Mouse (Mus musculus) embryonic facial prominence, embryonic 15.5 days (tissue): ENCODE data around the gene Yod1. TPM values are rescaled to one million over a fixed set of nuclear protein-coding genes. Genes with fewer than 3 reads are reported as not detected.

Experiments used
- ATAC-seq: fragments of 200-750 bp; cut with Nextera tagmentation; 2 replicates; pipeline ENCODE4 v1.8.0; 2017; ENCODE audit warnings: low read depth, moderate TSS enrichment; ENCODE audit not compliant: insufficient number of reproducible peaks, low FRiP score, low TSS enrichment
- H3K27ac ChIP-seq: fragments of 300-500 bp; sonication (generic); replicated peaks from 2 replicates; pipeline ENCODE4 v1.5.1; 2015; ENCODE audit warnings: mild to moderate bottlenecking, inconsistent platforms
- H3K27me3 ChIP-seq: fragments of 300-500 bp; sonication (generic); 2 replicates; pipeline ENCODE4 v1.6.1; 2015; ENCODE audit warnings: inconsistent platforms
- H3K36me3 ChIP-seq: fragments of 300-500 bp; sonication (generic); 2 replicates; pipeline ENCODE4 v1.6.1; 2015; ENCODE audit warnings: mild to moderate bottlenecking, inconsistent platforms
- H3K4me1 ChIP-seq: fragments of 300-500 bp; sonication (generic); 2 replicates; pipeline ENCODE4 v1.6.1; 2015; ENCODE audit warnings: inconsistent platforms
- H3K4me2 ChIP-seq: fragments of 300-500 bp; sonication (generic); replicated peaks from 2 replicates; pipeline ENCODE4 v1.6.1; 2015; ENCODE audit warnings: mild to moderate bottlenecking, inconsistent platforms
- H3K4me3 ChIP-seq: fragments of 300-500 bp; sonication (generic); replicated peaks from 2 replicates; pipeline ENCODE4 v1.5.1; 2015; ENCODE audit warnings: mild to moderate bottlenecking, inconsistent platforms
- H3K9ac ChIP-seq: fragments of 300-500 bp; sonication (generic); 2 replicates; pipeline ENCODE4 v1.6.1; 2015; ENCODE audit warnings: inconsistent platforms
- H3K9me3 ChIP-seq: fragments of 300-500 bp; sonication (generic); replicated peaks from 2 replicates; pipeline ENCODE4 v1.6.1; 2016; ENCODE audit warnings: inconsistent platforms
- WGBS: fragments of 180-500 bp; shearing (Covaris S2); methylation state at CpG from one replicate; pipeline ENCODE4 v1.1.7; 2015; 5-methylcytosine and 5-hydroxymethylcytosine counted together
- polyA plus RNA-seq: library from polyadenylated mRNA; unstranded; fragments of >200 nt; fragmentation: Nextera tagmentation; extraction: Ambion mirVana; gene quantifications from 2 replicates; pipeline ENCODE4 v1.2.1, GENCODE M21; 2015

Yod1 gene
- polyA plus RNA-seq, 1 experiment from 2014 or later = 14.9 TPM

- H3K27ac ChIP-seq = peak overlapping the region; percentile 66
- WGBS = 63% methylated on average over 3 of the region's 3 CpGs
- ATAC-seq = no peak
Measured at GRCm38 (mm10) chr1:130770981-130771494, 53.9 kb downstream of the Yod1 start.

More at GRCm38 (mm10) chr1:130770981-130771494, 53.9 kb downstream of the Yod1 start:
- no peak overlapping the region for H3K4me2 ChIP-seq
- no peaks in the 10 kb centered on the region for H3K9me3 ChIP-seq
- H3K27me3 ChIP-seq = no peaks in the 10 kb centered on the region
- H3K9ac ChIP-seq = no peak overlapping the region
- H3K36me3 ChIP-seq = no peaks in the 10 kb centered on the region
- H3K4me3 ChIP-seq = no peak overlapping the region
- no peaks in the 10 kb centered on the region; the same call in 1 of the 2 replicates for H3K4me1 ChIP-seq

Other genes with a start within 250 kb of the Yod1 start
- gene Zp3r, start 87.7 kb upstream of the Yod1 start, polyA plus RNA-seq = not detected in 2 replicates
- gene C4bp, start 55.7 kb upstream of the Yod1 start, polyA plus RNA-seq = not detected in 2 replicates
- not detected in 2 replicates for gene Gm29427, start 1.5 kb upstream of the Yod1 start, polyA plus RNA-seq
- gene Pfkfb2, start 11.9 kb downstream of the Yod1 start, polyA plus RNA-seq = 9.2 and 10.1 TPM in 2 replicates
- 12.7 and 14.3 TPM in 2 replicates for gene AA986860, start 14.6 kb downstream of the Yod1 start, polyA plus RNA-seq
- 0.62 and 0.67 TPM in 2 replicates for gene Fcamr, start 83.6 kb downstream of the Yod1 start, polyA plus RNA-seq
- 0.08 TPM in 2 replicates for gene Pigr, start 109.4 kb downstream of the Yod1 start, polyA plus RNA-seq
- gene Fcmr, start 148.3 kb downstream of the Yod1 start, polyA plus RNA-seq = not detected in 2 replicates
- gene Il24, start 170.1 kb downstream of the Yod1 start, polyA plus RNA-seq = not detected in 2 replicates
- not detected in 2 replicates for gene Il20, start 194.1 kb downstream of the Yod1 start, polyA plus RNA-seq
- not detected in 2 replicates for gene Il19, start 222.8 kb downstream of the Yod1 start, polyA plus RNA-seq